In genomic region chr6:134925673-134926337, GRCm38 (mm10) we compare ENCODE assay signal across 10 mouse cellular contexts. TPM values are rescaled to one million over a fixed set of nuclear protein-coding genes. Genes with fewer than 3 reads are reported as not detected.
DNase-seq lines count a peak whose midpoint lies in the region; ATAC-seq and TF ChIP-seq lines count a peak whose summit lies in the region.
"Had no signal": no experiment of that assay in that cellular context is flagged by ENCODE, and none has a peak within 500 bp of the region (broad histone marks: within the 10 kb centered on the region; RNA-seq: fewer than 3 reads in every experiment).

No protein-coding gene starts in this region.

- peak overlapping the region; percentile 19; the same call in 1 of the 2 replicates for H3K4me2 ChIP-seq in heart, embryonic 12.5 days
- no peak overlapping the region for H3K4me2 ChIP-seq in heart, embryonic 11.5 days
- H3K4me2 ChIP-seq in midbrain, postnatal 0 days (ENCODE audit: low read depth, low read length, poor library complexity, severe bottlenecking): no peak overlapping the region
- H3K4me2 ChIP-seq in forebrain, postnatal 0 days (ENCODE audit: low read depth): peak overlapping the region; percentile 33
- peak overlapping the region; percentile 32 for H3K4me2 ChIP-seq in stomach, embryonic 16.5 days (ENCODE audit: low read depth, low read length)

- peaks cover 37% of the 10 kb centered on the region for H3K4me1 ChIP-seq in heart, embryonic 12.5 days (replicated peaks)
- H3K4me1 ChIP-seq in heart, embryonic 11.5 days (ENCODE audit: control insufficient read depth, insufficient read depth, low read length): peaks cover 19% of the 10 kb centered on the region
- peaks cover 80% of the 10 kb centered on the region for H3K4me1 ChIP-seq in midbrain, embryonic 10.5 days
- no peaks in the 10 kb centered on the region for H3K4me1 ChIP-seq in midbrain, postnatal 0 days (ENCODE audit: insufficient read depth, low read length)
- H3K4me1 ChIP-seq in forebrain, postnatal 0 days (ENCODE audit: insufficient read depth): peaks cover 3% of the 10 kb centered on the region; the same call in 1 of the 2 replicates
- H3K4me1 ChIP-seq in stomach, embryonic 16.5 days (ENCODE audit: control insufficient read depth, insufficient read depth, low read length): peaks cover 33% of the 10 kb centered on the region

- no peak for TF ChIP-seq CTCF in midbrain, postnatal 0 days (IDR thresholded peaks at IDR 0.05)
- no peak for TF ChIP-seq CTCF in forebrain, postnatal 0 days (IDR thresholded peaks at IDR 0.05; ENCODE audit: low read depth)

- no peak overlapping the region for H3K27ac ChIP-seq in heart, embryonic 12.5 days (ENCODE audit: poor library complexity, severe bottlenecking)
- no peak overlapping the region for H3K27ac ChIP-seq in heart, embryonic 11.5 days (ENCODE audit: low read depth, low read length)
- peak overlapping the region; percentile 95 for H3K27ac ChIP-seq in midbrain, embryonic 10.5 days (replicated peaks)
- H3K27ac ChIP-seq in midbrain, postnatal 0 days (ENCODE audit: low read depth, low read length): no peak overlapping the region
- H3K27ac ChIP-seq in forebrain, postnatal 0 days (ENCODE audit: low read depth, low read length): no peak overlapping the region
- H3K27ac ChIP-seq in stomach, embryonic 16.5 days (ENCODE audit: low read length): no peak overlapping the region

- H3K9ac ChIP-seq in heart, embryonic 12.5 days: peak overlapping the region; percentile 30; the same call in 1 of the 2 replicates
- H3K9ac ChIP-seq in heart, embryonic 11.5 days (ENCODE audit: low read depth, low read length): no peak overlapping the region
- H3K9ac ChIP-seq in midbrain, postnatal 0 days (replicated peaks; ENCODE audit: low read length, poor library complexity, severe bottlenecking): no peak overlapping the region
- H3K9ac ChIP-seq in forebrain, postnatal 0 days: no peak overlapping the region; the same call in 1 of the 2 replicates
- no peak overlapping the region for H3K9ac ChIP-seq in stomach, embryonic 16.5 days (ENCODE audit: low read length)

- no peaks in the 10 kb centered on the region for H3K27me3 ChIP-seq in heart, embryonic 12.5 days (replicated peaks)
- H3K27me3 ChIP-seq in heart, embryonic 11.5 days (ENCODE audit: control insufficient read depth, insufficient read depth, low read length): no peaks in the 10 kb centered on the region
- no peaks in the 10 kb centered on the region for H3K27me3 ChIP-seq in midbrain, embryonic 10.5 days (ENCODE audit: low read depth, poor library complexity, severe bottlenecking)
- H3K27me3 ChIP-seq in midbrain, postnatal 0 days (ENCODE audit: insufficient read depth, low read length): no peaks in the 10 kb centered on the region
- no peaks in the 10 kb centered on the region for H3K27me3 ChIP-seq in forebrain, postnatal 0 days (ENCODE audit: insufficient read depth, low read length)
- H3K27me3 ChIP-seq in stomach, embryonic 16.5 days (ENCODE audit: control insufficient read depth, insufficient read depth, low read length): no peaks in the 10 kb centered on the region

- H3K4me3 ChIP-seq in heart, embryonic 12.5 days: no peak overlapping the region
- H3K4me3 ChIP-seq in heart, embryonic 11.5 days (ENCODE audit: low read depth, low read length): no peak overlapping the region
- peak overlapping the region; percentile 74 for H3K4me3 ChIP-seq in midbrain, embryonic 10.5 days
- no peak overlapping the region for H3K4me3 ChIP-seq in midbrain, postnatal 0 days (ENCODE audit: low read depth, low read length)
- no peak overlapping the region for H3K4me3 ChIP-seq in forebrain, postnatal 0 days (ENCODE audit: low read depth, low read length)
- no peak overlapping the region for H3K4me3 ChIP-seq in stomach, embryonic 16.5 days (replicated peaks; ENCODE audit: low read length)

- H3K36me3 ChIP-seq in heart, embryonic 12.5 days: peaks cover 9% of the 10 kb centered on the region; the same call in 1 of the 2 replicates
- no peaks in the 10 kb centered on the region; the same call in 1 of the 2 replicates for H3K36me3 ChIP-seq in heart, embryonic 11.5 days (ENCODE audit: control insufficient read depth, insufficient read depth, low read length)
- peaks cover 30% of the 10 kb centered on the region for H3K36me3 ChIP-seq in midbrain, embryonic 10.5 days
- no peaks in the 10 kb centered on the region for H3K36me3 ChIP-seq in midbrain, postnatal 0 days (ENCODE audit: insufficient read depth, low read length)
- no peaks in the 10 kb centered on the region for H3K36me3 ChIP-seq in forebrain, postnatal 0 days (ENCODE audit: insufficient read depth)
- no peaks in the 10 kb centered on the region for H3K36me3 ChIP-seq in stomach, embryonic 16.5 days (ENCODE audit: control insufficient read depth, insufficient read depth, low read length)

- no peak for ATAC-seq in heart, embryonic 12.5 days (ENCODE audit: insufficient number of reproducible peaks, low FRiP score)
- ATAC-seq in heart, embryonic 11.5 days (replicated peaks; ENCODE audit: insufficient number of reproducible peaks, low FRiP score, low TSS enrichment): no peak
- ATAC-seq in midbrain, postnatal 0 days (ENCODE audit: low FRiP score): no peak
- no peak for ATAC-seq in forebrain, postnatal 0 days
- ATAC-seq in stomach, embryonic 16.5 days (ENCODE audit: insufficient read depth, low FRiP score): no peak
- no peak for ATAC-seq in inflammation-experienced regulatory T-cells, adult 6 months

- WGBS in heart, embryonic 12.5 days: 74% methylated on average over 4 of the region's 4 CpGs
- 73% methylated on average over 4 of the region's 4 CpGs for WGBS in heart, embryonic 11.5 days (ENCODE audit: insufficient replicate concordance)
- 75% methylated on average over 4 of the region's 4 CpGs for WGBS in midbrain, embryonic 10.5 days
- WGBS in midbrain, postnatal 0 days: 63% methylated on average over 4 of the region's 4 CpGs
- 43% methylated on average over 4 of the region's 4 CpGs for WGBS in forebrain, postnatal 0 days
- 69% methylated on average over 4 of the region's 4 CpGs for WGBS in stomach, embryonic 16.5 days

- no peak for DNase-seq in midbrain, embryonic 10.5 days (ENCODE audit: low spot score)
- no peak for DNase-seq in midbrain, postnatal 0 days (ENCODE audit: low spot score)
- DNase-seq in forebrain, postnatal 0 days: no peak
- no peak for DNase-seq in testis, postnatal 14 days (ENCODE audit: low spot score)
- DNase-seq: adrenal gland, adult 8-10 months; lung, adult 2 months had no signal

- H3K9me3 ChIP-seq in heart, embryonic 12.5 days (replicated peaks): no peaks in the 10 kb centered on the region
- H3K9me3 ChIP-seq in heart, embryonic 11.5 days (replicated peaks; ENCODE audit: control insufficient read depth, low read length): no peaks in the 10 kb centered on the region
- no peaks in the 10 kb centered on the region for H3K9me3 ChIP-seq in midbrain, embryonic 10.5 days (replicated peaks)
- no peaks in the 10 kb centered on the region for H3K9me3 ChIP-seq in midbrain, postnatal 0 days (ENCODE audit: low read length)
- H3K9me3 ChIP-seq in forebrain, postnatal 0 days (ENCODE audit: low read length): no peaks in the 10 kb centered on the region
- no peaks in the 10 kb centered on the region for H3K9me3 ChIP-seq in stomach, embryonic 16.5 days (replicated peaks; ENCODE audit: control insufficient read depth, low read length)

RNA-seq across cellular contexts. Expression of gene Cdkn1b, which starts 5.6 kb away (rescaled TPM):
- polyA plus RNA-seq in heart, embryonic 12.5 days (2016; fragmentation: Nextera tagmentation; extraction: Ambion mirVana): 16.8 and 17.4 TPM in 2 replicates
- 13.9 and 14.7 TPM in 2 replicates for polyA plus RNA-seq in heart, embryonic 11.5 days (2014; fragmentation: Nextera tagmentation; extraction: Ambion mirVana)
- 15.5 and 20.9 TPM in 2 replicates for polyA plus RNA-seq in midbrain, embryonic 10.5 days (2016; fragmentation: Nextera tagmentation; extraction: Ambion mirVana)
- total RNA-seq in midbrain, postnatal 0 days (2014; rRNA removed): 48.5 and 58.8 TPM in 2 replicates
- polyA plus RNA-seq in midbrain, postnatal 0 days (2015; fragmentation: Nextera tagmentation; extraction: Ambion mirVana): 23.9 and 25.6 TPM in 2 replicates
- 89.0 and 102 TPM in 2 replicates for total RNA-seq in forebrain, postnatal 0 days (2014; rRNA removed)
- 36.0 and 44.0 TPM in 2 replicates for polyA plus RNA-seq in forebrain, postnatal 0 days (2015; fragmentation: Nextera tagmentation; extraction: Ambion mirVana)
- 15.5 and 17.7 TPM in 2 replicates for polyA plus RNA-seq in stomach, embryonic 16.5 days (2015; fragmentation: Nextera tagmentation; extraction: Ambion mirVana)
- 10 to 100 TPM; 29.4 to 55.7 (median 51.9) TPM for polyA plus RNA-seq in inflammation-experienced regulatory T-cells, adult 6 months (2017; shearing (Covaris generic))

RNA-seq across cellular contexts. Expression of gene Gpr19, which starts 27.4 kb away (rescaled TPM):
- 9.0 and 10.2 TPM in 2 replicates for polyA plus RNA-seq in heart, embryonic 12.5 days (2016; fragmentation: Nextera tagmentation; extraction: Ambion mirVana)
- polyA plus RNA-seq in heart, embryonic 11.5 days (2014; fragmentation: Nextera tagmentation; extraction: Ambion mirVana): 11.1 and 12.0 TPM in 2 replicates
- polyA plus RNA-seq in midbrain, embryonic 10.5 days (2016; fragmentation: Nextera tagmentation; extraction: Ambion mirVana): 32.3 and 37.7 TPM in 2 replicates
- total RNA-seq in midbrain, postnatal 0 days (2014; rRNA removed): 32.1 and 34.2 TPM in 2 replicates
- 38.5 and 41.6 TPM in 2 replicates for polyA plus RNA-seq in midbrain, postnatal 0 days (2015; fragmentation: Nextera tagmentation; extraction: Ambion mirVana)
- total RNA-seq in forebrain, postnatal 0 days (2014; rRNA removed): 33.2 and 34.5 TPM in 2 replicates
- 38.6 and 42.7 TPM in 2 replicates for polyA plus RNA-seq in forebrain, postnatal 0 days (2015; fragmentation: Nextera tagmentation; extraction: Ambion mirVana)
- 9.7 and 10.5 TPM in 2 replicates for polyA plus RNA-seq in stomach, embryonic 16.5 days (2015; fragmentation: Nextera tagmentation; extraction: Ambion mirVana)
- 1 to 10 TPM; 5.7 to 9.1 (median 6.8) TPM for polyA plus RNA-seq in inflammation-experienced regulatory T-cells, adult 6 months (2017; shearing (Covaris generic))

RNA-seq across cellular contexts. Expression of gene Apold1, which starts 55.7 kb away (rescaled TPM):
- polyA plus RNA-seq in heart, embryonic 12.5 days (2016; fragmentation: Nextera tagmentation; extraction: Ambion mirVana): 5.4 and 5.8 TPM in 2 replicates
- polyA plus RNA-seq in heart, embryonic 11.5 days (2014; fragmentation: Nextera tagmentation; extraction: Ambion mirVana): 4.3 TPM in 2 replicates
- polyA plus RNA-seq in midbrain, embryonic 10.5 days (2016; fragmentation: Nextera tagmentation; extraction: Ambion mirVana): 2.5 and 2.8 TPM in 2 replicates
- 5.8 and 6.1 TPM in 2 replicates for total RNA-seq in midbrain, postnatal 0 days (2014; rRNA removed)
- polyA plus RNA-seq in midbrain, postnatal 0 days (2015; fragmentation: Nextera tagmentation; extraction: Ambion mirVana): 4.3 and 5.1 TPM in 2 replicates
- 8.7 TPM in 2 replicates for total RNA-seq in forebrain, postnatal 0 days (2014; rRNA removed)
- 5.9 and 6.2 TPM in 2 replicates for polyA plus RNA-seq in forebrain, postnatal 0 days (2015; fragmentation: Nextera tagmentation; extraction: Ambion mirVana)
- 2.2 and 2.9 TPM in 2 replicates for polyA plus RNA-seq in stomach, embryonic 16.5 days (2015; fragmentation: Nextera tagmentation; extraction: Ambion mirVana)
- polyA plus RNA-seq in inflammation-experienced regulatory T-cells, adult 6 months (2017; shearing (Covaris generic)): under 1 TPM in 2 of 3 experiments, not detected in 1; 0.09 to 0.33 TPM

Comparison
In these comparisons a context has a peak if more than half of its experiments do, and no peak if none do; other contexts are left out.
1. H3K4me2 ChIP-seq: peak in heart, embryonic 12.5 days (single experiment), forebrain, postnatal 0 days (single experiment) and stomach, embryonic 16.5 days (single experiment); none in heart, embryonic 11.5 days (single experiment) and midbrain, postnatal 0 days (single experiment).